ENCODE assay signal across 23 mouse cellular contexts in the genomic region with DNA sequence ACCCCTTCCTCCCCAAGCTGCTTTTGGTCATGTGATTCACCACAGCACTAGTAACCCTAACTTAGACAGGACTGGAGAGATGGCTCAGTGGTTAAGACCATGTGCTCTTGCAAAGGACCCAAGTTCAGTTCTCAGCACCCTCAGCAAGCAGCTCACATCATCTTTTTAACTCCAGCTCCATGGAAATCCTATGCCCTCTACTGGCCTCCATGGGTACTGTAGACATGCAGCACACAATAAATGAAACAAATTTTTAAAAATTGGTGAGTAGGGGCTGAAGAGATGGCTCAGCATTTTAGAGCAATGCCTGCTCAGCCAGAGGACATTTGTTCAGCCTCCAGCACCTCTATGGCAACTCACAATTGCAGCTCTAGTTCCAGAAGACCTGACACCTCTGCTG. TPM values are rescaled to one million over a fixed set of nuclear protein-coding genes. Genes with fewer than 3 reads are reported as not detected.
DNase-seq lines count a peak whose midpoint lies in the region; ATAC-seq and TF ChIP-seq lines count a peak whose summit lies in the region.
"Had no signal": no experiment of that assay in that cellular context is flagged by ENCODE, and none has a peak within 500 bp of the region (broad histone marks: within the 10 kb centered on the region; RNA-seq: fewer than 3 reads in every experiment).

No protein-coding gene starts in this region.

- no peak overlapping the region for H3K27ac ChIP-seq in forebrain, postnatal 0 days (ENCODE audit: low read depth, low read length)
- no peak overlapping the region for H3K27ac ChIP-seq in forebrain, embryonic 14.5 days (ENCODE audit: low read depth, low read length)
- H3K27ac ChIP-seq in liver, embryonic 14.5 days, result no peak overlapping the region
- no peak overlapping the region for H3K27ac ChIP-seq in liver, embryonic 11.5 days (ENCODE audit: low read depth, low read length)
- H3K27ac ChIP-seq: heart, embryonic 15.5 days; limb, embryonic 13.5 days; stomach, embryonic 15.5 days had no signal

- no peaks in the 10 kb centered on the region for H3K4me1 ChIP-seq in forebrain, postnatal 0 days (ENCODE audit: insufficient read depth)
- H3K4me1 ChIP-seq in forebrain, embryonic 14.5 days (ENCODE audit: control insufficient read depth, insufficient read depth, low read length), result no peaks in the 10 kb centered on the region
- no peaks in the 10 kb centered on the region for H3K4me1 ChIP-seq in liver, embryonic 14.5 days (replicated peaks; ENCODE audit: control insufficient read depth in 2 of 2, insufficient read depth in 2 of 2, low read length in 1 of 2)
- no peaks in the 10 kb centered on the region for H3K4me1 ChIP-seq in liver, embryonic 11.5 days (replicated peaks; ENCODE audit: control insufficient read depth, insufficient read depth, low read length)
- H3K4me1 ChIP-seq: heart, embryonic 15.5 days; limb, embryonic 13.5 days; stomach, embryonic 15.5 days had no signal

- no peaks in the 10 kb centered on the region for H3K9me3 ChIP-seq in forebrain, postnatal 0 days (ENCODE audit: low read length)
- H3K9me3 ChIP-seq in forebrain, embryonic 14.5 days (replicated peaks; ENCODE audit: control insufficient read depth, low read length), result no peaks in the 10 kb centered on the region
- no peaks in the 10 kb centered on the region for H3K9me3 ChIP-seq in liver, embryonic 14.5 days (ENCODE audit: control insufficient read depth, low read length)
- no peaks in the 10 kb centered on the region for H3K9me3 ChIP-seq in liver, embryonic 11.5 days (ENCODE audit: control insufficient read depth, low read length)
- H3K9me3 ChIP-seq: heart, embryonic 15.5 days; limb, embryonic 13.5 days; stomach, embryonic 15.5 days had no signal

- H3K9ac ChIP-seq in forebrain, postnatal 0 days, result no peak overlapping the region
- H3K9ac ChIP-seq in forebrain, embryonic 14.5 days (ENCODE audit: low read length), result no peak overlapping the region
- no peak overlapping the region for H3K9ac ChIP-seq in liver, embryonic 14.5 days (replicated peaks)
- no peak overlapping the region for H3K9ac ChIP-seq in liver, embryonic 11.5 days (ENCODE audit: low read depth, low read length)
- H3K9ac ChIP-seq: heart, embryonic 15.5 days; limb, embryonic 13.5 days; stomach, embryonic 15.5 days had no signal

- no peak for DNase-seq in forebrain, postnatal 0 days
- DNase-seq in forebrain, embryonic 14.5 days (ENCODE audit: low spot score), result no peak
- no peak for DNase-seq in liver, embryonic 14.5 days (ENCODE audit: low read depth in 3 of 3, low spot score in 3 of 3)
- no peak for DNase-seq in liver, embryonic 11.5 days (ENCODE audit: low spot score)
- peak; percentile 19 for DNase-seq in A20 (ENCODE audit: low read depth, low spot score)
- DNase-seq in induced T-regulatory cell, adult 2 months (ENCODE audit: low read depth), result peak; percentile 38
- no peak for DNase-seq in frontal cortex, adult 2 months (ENCODE audit: extremely low spot score in 1 of 2, low spot score in 1 of 2)
- DNase-seq: adrenal gland, adult 8-10 months; cerebellum, adult 11-12 months; kidney, adult 18-20 months; lung, adult 2 months; right cerebral cortex, adult 18-20 months; thymus, postnatal 14 days had no signal

- peak; percentile 19 for TF ChIP-seq CTCF in forebrain, postnatal 0 days (IDR thresholded peaks at IDR 0.05; ENCODE audit: low read depth)
- TF ChIP-seq CTCF in liver, embryonic 14.5 days (IDR thresholded peaks at IDR 0.05; ENCODE audit: low read depth), result peak; percentile 41; the same call in 1 of the 2 replicates

- TF ChIP-seq EP300 in liver, embryonic 14.5 days (IDR thresholded peaks at IDR 0.05; ENCODE audit: low read depth), result no peak

- no peak overlapping the region for H3K4me3 ChIP-seq in forebrain, postnatal 0 days (ENCODE audit: low read depth, low read length)
- no peak overlapping the region for H3K4me3 ChIP-seq in forebrain, embryonic 14.5 days (ENCODE audit: low read depth, low read length)
- H3K4me3 ChIP-seq in liver, embryonic 14.5 days (ENCODE audit: insufficient read depth in 1 of 2, low read depth in 2 of 2, low read length in 2 of 2), result no peak overlapping the region
- no peak overlapping the region for H3K4me3 ChIP-seq in liver, embryonic 11.5 days (ENCODE audit: low read depth, low read length)
- H3K4me3 ChIP-seq: heart, embryonic 15.5 days; limb, embryonic 13.5 days; megakaryocyte, embryonic 14.5 days; stomach, embryonic 15.5 days had no signal

- no peak for ATAC-seq in forebrain, postnatal 0 days
- ATAC-seq in forebrain, embryonic 14.5 days, result no peak
- no peak for ATAC-seq in liver, embryonic 14.5 days (ENCODE audit: insufficient read depth)
- no peak for ATAC-seq in liver, embryonic 11.5 days (replicated peaks; ENCODE audit: low FRiP score)
- no peak for ATAC-seq in megakaryocyte progenitor cell, adult 5-6 weeks (replicated peaks; ENCODE audit: poor library complexity)

- no peak overlapping the region for H3K4me2 ChIP-seq in forebrain, postnatal 0 days (ENCODE audit: low read depth)
- no peak overlapping the region for H3K4me2 ChIP-seq in forebrain, embryonic 14.5 days (ENCODE audit: low read length)
- no peak overlapping the region for H3K4me2 ChIP-seq in liver, embryonic 14.5 days (ENCODE audit: low read depth)
- H3K4me2 ChIP-seq in liver, embryonic 11.5 days, result no peak overlapping the region
- H3K4me2 ChIP-seq: heart, embryonic 15.5 days; limb, embryonic 13.5 days; stomach, embryonic 15.5 days had no signal

- no peaks in the 10 kb centered on the region for H3K36me3 ChIP-seq in forebrain, postnatal 0 days (ENCODE audit: insufficient read depth)
- no peaks in the 10 kb centered on the region for H3K36me3 ChIP-seq in forebrain, embryonic 14.5 days (ENCODE audit: control insufficient read depth, insufficient read depth, low read length)
- H3K36me3 ChIP-seq in liver, embryonic 14.5 days (replicated peaks; ENCODE audit: control insufficient read depth, insufficient read depth, low read depth), result no peaks in the 10 kb centered on the region
- no peaks in the 10 kb centered on the region for H3K36me3 ChIP-seq in liver, embryonic 11.5 days (ENCODE audit: control insufficient read depth, insufficient read depth, low read length)
- H3K36me3 ChIP-seq: heart, embryonic 15.5 days; limb, embryonic 13.5 days; stomach, embryonic 15.5 days had no signal

- H3K27me3 ChIP-seq in forebrain, postnatal 0 days (ENCODE audit: insufficient read depth, low read length), result no peaks in the 10 kb centered on the region
- H3K27me3 ChIP-seq in forebrain, embryonic 14.5 days (replicated peaks; ENCODE audit: control insufficient read depth, insufficient read depth, low read length), result no peaks in the 10 kb centered on the region
- no peaks in the 10 kb centered on the region for H3K27me3 ChIP-seq in liver, embryonic 14.5 days (ENCODE audit: control insufficient read depth, insufficient read depth, low read length)
- no peaks in the 10 kb centered on the region for H3K27me3 ChIP-seq in liver, embryonic 11.5 days (replicated peaks; ENCODE audit: control insufficient read depth, insufficient read depth, low read length)
- H3K27me3 ChIP-seq: heart, embryonic 15.5 days; limb, embryonic 13.5 days; megakaryocyte, embryonic 14.5 days; stomach, embryonic 15.5 days had no signal

RNA-seq across cellular contexts. Expression of a gene that starts 25.7 kb away (rescaled TPM):
- 15.4 and 19.7 TPM in 2 replicates for total RNA-seq in forebrain, postnatal 0 days (2014; rRNA removed)
- polyA plus RNA-seq in forebrain, postnatal 0 days (2015; fragmentation: Nextera tagmentation; extraction: Ambion mirVana), result 18.3 and 24.5 TPM in 2 replicates
- 18.8 and 23.8 TPM in 2 replicates for polyA plus RNA-seq in forebrain, embryonic 14.5 days (2014; fragmentation: Nextera tagmentation; extraction: Ambion mirVana)
- 34.5 and 37.1 TPM in 2 replicates for polyA plus RNA-seq in liver, embryonic 14.5 days (2012; rRNA removed)
- 112 and 126 TPM in 2 replicates for polyA plus RNA-seq in liver, embryonic 14.5 days (2014; fragmentation: Nextera tagmentation; extraction: Ambion mirVana)
- 56.6 and 66.1 TPM in 2 replicates for polyA plus RNA-seq in liver, embryonic 11.5 days (2014; fragmentation: Nextera tagmentation; extraction: Ambion mirVana)
- polyA plus RNA-seq in frontal cortex, adult 2 months (2012; rRNA removed), result 23.7 and 28.1 TPM in 2 replicates
- 33.2 and 39.1 TPM in 2 replicates for total RNA-seq in megakaryocyte progenitor cell, adult 5-6 weeks (2015)
- 22.1 and 27.5 TPM in 2 replicates for total RNA-seq in megakaryocyte progenitor cell, adult 5-6 weeks (2017)

RNA-seq across cellular contexts. Expression of a gene that starts 26.3 kb away (rescaled TPM):
- total RNA-seq in forebrain, postnatal 0 days (2014; rRNA removed), result 36.7 and 47.1 TPM in 2 replicates
- polyA plus RNA-seq in forebrain, postnatal 0 days (2015; fragmentation: Nextera tagmentation; extraction: Ambion mirVana), result 75.3 and 103 TPM in 2 replicates
- polyA plus RNA-seq in forebrain, embryonic 14.5 days (2014; fragmentation: Nextera tagmentation; extraction: Ambion mirVana), result 108 and 131 TPM in 2 replicates
- 94.7 and 107 TPM in 2 replicates for polyA plus RNA-seq in liver, embryonic 14.5 days (2012; rRNA removed)
- polyA plus RNA-seq in liver, embryonic 14.5 days (2014; fragmentation: Nextera tagmentation; extraction: Ambion mirVana), result 146 and 152 TPM in 2 replicates
- 105 and 118 TPM in 2 replicates for polyA plus RNA-seq in liver, embryonic 11.5 days (2014; fragmentation: Nextera tagmentation; extraction: Ambion mirVana)
- polyA plus RNA-seq in frontal cortex, adult 2 months (2012; rRNA removed), result 80.2 and 89.1 TPM in 2 replicates
- 90.6 and 115 TPM in 2 replicates for total RNA-seq in megakaryocyte progenitor cell, adult 5-6 weeks (2015)
- 84.2 and 92.0 TPM in 2 replicates for total RNA-seq in megakaryocyte progenitor cell, adult 5-6 weeks (2017)

RNA-seq across cellular contexts. Expression of a gene that starts 44.4 kb away (rescaled TPM):
- total RNA-seq in forebrain, postnatal 0 days (2014; rRNA removed), result not detected in 2 replicates
- polyA plus RNA-seq in forebrain, postnatal 0 days (2015; fragmentation: Nextera tagmentation; extraction: Ambion mirVana), result not detected in 2 replicates
- not detected in 2 replicates for polyA plus RNA-seq in forebrain, embryonic 14.5 days (2014; fragmentation: Nextera tagmentation; extraction: Ambion mirVana)
- polyA plus RNA-seq in liver, embryonic 14.5 days (2012; rRNA removed), result 0.05 and 0.06 TPM in 2 replicates
- not detected in 2 replicates for polyA plus RNA-seq in liver, embryonic 14.5 days (2014; fragmentation: Nextera tagmentation; extraction: Ambion mirVana)
- 0.08 TPM in 1 of 2 replicates, not detected in the other for polyA plus RNA-seq in liver, embryonic 11.5 days (2014; fragmentation: Nextera tagmentation; extraction: Ambion mirVana)
- polyA plus RNA-seq in frontal cortex, adult 2 months (2012; rRNA removed), result 0.28 and 0.34 TPM in 2 replicates
- 0.12 and 0.62 TPM in 2 replicates for total RNA-seq in megakaryocyte progenitor cell, adult 5-6 weeks (2015)
- 0.61 TPM in 1 of 2 replicates, not detected in the other for total RNA-seq in megakaryocyte progenitor cell, adult 5-6 weeks (2017)
- total RNA-seq: granulocyte monocyte progenitor cell, adult 5-6 weeks had no signal
- polyA plus RNA-seq: brain, embryonic 14.5 days; embryonic facial prominence, embryonic 11.5 days; heart, embryonic 15.5 days; limb, embryonic 13.5 days had no signal

RNA-seq across cellular contexts. Expression of a gene that starts 57.7 kb away (rescaled TPM):
- total RNA-seq in forebrain, postnatal 0 days (2014; rRNA removed), result 1.6 TPM in 1 of 2 replicates, not detected in the other
- 0.20 TPM in 1 of 2 replicates, not detected in the other for polyA plus RNA-seq in forebrain, postnatal 0 days (2015; fragmentation: Nextera tagmentation; extraction: Ambion mirVana)
- polyA plus RNA-seq in forebrain, embryonic 14.5 days (2014; fragmentation: Nextera tagmentation; extraction: Ambion mirVana), result not detected in 2 replicates
- polyA plus RNA-seq in liver, embryonic 14.5 days (2012; rRNA removed), result 0.02 TPM in 1 of 2 replicates, not detected in the other
- polyA plus RNA-seq in liver, embryonic 14.5 days (2014; fragmentation: Nextera tagmentation; extraction: Ambion mirVana), result not detected in 2 replicates
- not detected in 2 replicates for polyA plus RNA-seq in liver, embryonic 11.5 days (2014; fragmentation: Nextera tagmentation; extraction: Ambion mirVana)
- 0.10 and 0.38 TPM in 2 replicates for polyA plus RNA-seq in frontal cortex, adult 2 months (2012; rRNA removed)
- total RNA-seq in megakaryocyte progenitor cell, adult 5-6 weeks (2015), result 0.12 and 0.20 TPM in 2 replicates
- total RNA-seq in megakaryocyte progenitor cell, adult 5-6 weeks (2017), result 0.17 TPM in 1 of 2 replicates, not detected in the other
- total RNA-seq: adrenal gland, adult 8-10 months; neutrophil, adult 5-6 weeks had no signal
- polyA plus RNA-seq: embryonic facial prominence, embryonic 11.5 days; heart, embryonic 15.5 days; hindbrain, embryonic 11.5 days; limb, embryonic 13.5 days had no signal

Comparison
In these comparisons a context has a peak if more than half of its experiments do, and no peak if none do; other contexts are left out.
1. DNase-seq: peak in A20 (single experiment) and induced T-regulatory cell, adult 2 months (single experiment); none in forebrain, postnatal 0 days (single experiment), forebrain, embryonic 14.5 days (single experiment), liver, embryonic 14.5 days (0 of 3), liver, embryonic 11.5 days (single experiment) and frontal cortex, adult 2 months (0 of 2).